Mouse (Mus musculus): ENCODE data around the gene G6pc2. TPM values are rescaled to one million over a fixed set of nuclear protein-coding genes. Genes with fewer than 3 reads are reported as not detected.

G6pc2 gene
- polyA plus RNA-seq, 1 experiment from 2014 or later = not detected

- H3K9me3 ChIP-seq (ENCODE audit: control insufficient read depth, low read length) = no peaks in the 10 kb centered on the region
- H3K27me3 ChIP-seq (ENCODE audit: control insufficient read depth, insufficient read depth, low read length) = no peaks in the 10 kb centered on the region
- no peak for DNase-seq (ENCODE audit: low spot score)
- H3K4me3 ChIP-seq (ENCODE audit: low read depth, low read length) = no peak overlapping the region
- no peak overlapping the region for H3K27ac ChIP-seq (ENCODE audit: low read depth, low read length)
- H3K4me1 ChIP-seq (ENCODE audit: control insufficient read depth, insufficient read depth, low read length) = no peaks in the 10 kb centered on the region
- no peak overlapping the region for H3K9ac ChIP-seq (ENCODE audit: low read length)
- H3K4me2 ChIP-seq (ENCODE audit: low read depth) = no peak overlapping the region
- ATAC-seq (ENCODE audit: insufficient read depth, low FRiP score, low TSS enrichment) = no peak
- H3K36me3 ChIP-seq (ENCODE audit: control insufficient read depth, insufficient read depth, low read length) = no peaks in the 10 kb centered on the region
Measured at GRCm38 (mm10) chr2:69264069-69264618, 53.3 kb downstream of the G6pc2 start.

- no peaks in the 10 kb centered on the region for H3K36me3 ChIP-seq (ENCODE audit: control insufficient read depth, insufficient read depth, low read length)
Measured at GRCm38 (mm10) chr2:69275875-69276274, 65.0 kb downstream of the G6pc2 start.

More at GRCm38 (mm10) chr2:69275875-69276274, 65.0 kb downstream of the G6pc2 start:
- ATAC-seq (ENCODE audit: insufficient read depth, low FRiP score, low TSS enrichment) = peak; percentile 75; the same call in 1 of the 2 replicates
- Histone ChIP-seq H3K4me2 (ENCODE audit: low read depth) (no peak overlapping the region), H3K4me3 (ENCODE audit: low read depth, low read length) (no peak overlapping the region), H3K9ac (ENCODE audit: low read length) (no peak overlapping the region), H3K4me1 (ENCODE audit: control insufficient read depth, insufficient read depth, low read length) (no peaks in the 10 kb centered on the region), H3K9me3 (ENCODE audit: control insufficient read depth, low read length) (no peaks in the 10 kb centered on the region), H3K27me3 (ENCODE audit: control insufficient read depth, insufficient read depth, low read length) (no peaks in the 10 kb centered on the region), H3K27ac (ENCODE audit: low read depth, low read length) (no peak overlapping the region)
- peak; percentile 17 for DNase-seq (ENCODE audit: low spot score)
- 6% methylated on average over 1 of the region's 1 CpGs for WGBS

Other genes starting within 250 kb of the G6pc2 start
- gene Nostrin, start 75.3 kb upstream of the G6pc2 start, polyA plus RNA-seq (2014; fragmentation: Nextera tagmentation; extraction: Ambion mirVana) = 0.90 and 1.3 TPM in 2 replicates
- gene Spc25, start 4.9 kb upstream of the G6pc2 start, polyA plus RNA-seq (2014; fragmentation: Nextera tagmentation; extraction: Ambion mirVana) = 228 and 237 TPM in 2 replicates
- 0.04 TPM in 1 of 2 replicates, not detected in the other for gene Abcb11, start 131.5 kb downstream of the G6pc2 start, polyA plus RNA-seq (2014; fragmentation: Nextera tagmentation; extraction: Ambion mirVana)
- not detected in 2 replicates for gene Dhrs9, start 169.4 kb downstream of the G6pc2 start, polyA plus RNA-seq (2014; fragmentation: Nextera tagmentation; extraction: Ambion mirVana)

Measured in neural tube, embryonic 11.5 days (tissue).